Mouse (Mus musculus): ENCODE measurements at regions not wholly inside any gene's neighbourhood (a gene's known extent, or its start where the extent isn't known, plus 50 kb on each side); places are given as distances from the start of the nearest gene placed in this dataset.

DNA sequence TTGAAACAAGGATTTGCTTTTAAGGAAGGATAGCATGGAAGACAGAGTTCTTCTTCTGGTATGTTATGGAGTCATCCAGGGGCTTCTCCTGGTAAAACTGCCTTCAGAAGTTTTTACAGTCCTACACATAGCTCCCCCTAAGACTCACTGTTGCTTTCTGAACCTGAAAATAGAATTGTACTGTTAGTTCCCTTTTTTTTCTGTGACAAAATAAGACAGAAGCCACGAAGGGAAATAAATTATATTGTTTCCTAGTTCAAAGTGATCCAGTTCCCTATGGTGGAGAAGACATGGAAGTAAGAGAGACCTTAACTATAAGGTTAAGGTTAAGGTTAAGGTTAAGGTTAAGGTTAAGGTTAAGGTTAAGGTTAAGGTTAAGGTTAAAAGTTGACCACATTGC is 251.5 kb upstream of the Kcnj16 start:
- TF ChIP-seq CTCF (IDR thresholded peaks at IDR 0.05; ENCODE audit: low read depth) = no peak
- H3K36me3 ChIP-seq (ENCODE audit: insufficient read depth) = no peaks in the 10 kb centered on the region
- no peak for DNase-seq
- no peak for ATAC-seq
- H3K9ac ChIP-seq = no peak overlapping the region
- H3K9me3 ChIP-seq (ENCODE audit: low read length) = no peaks in the 10 kb centered on the region
- H3K4me1 ChIP-seq (ENCODE audit: insufficient read depth) = no peaks in the 10 kb centered on the region
- no peak overlapping the region for H3K4me2 ChIP-seq (ENCODE audit: low read depth)
- H3K27me3 ChIP-seq (ENCODE audit: insufficient read depth, low read length) = no peaks in the 10 kb centered on the region
- no peak overlapping the region for H3K4me3 ChIP-seq (ENCODE audit: low read depth, low read length)
- 78% methylated on average over 1 of the region's 1 CpGs for WGBS
- no peak overlapping the region for H3K27ac ChIP-seq (ENCODE audit: low read depth, low read length)

DNA sequence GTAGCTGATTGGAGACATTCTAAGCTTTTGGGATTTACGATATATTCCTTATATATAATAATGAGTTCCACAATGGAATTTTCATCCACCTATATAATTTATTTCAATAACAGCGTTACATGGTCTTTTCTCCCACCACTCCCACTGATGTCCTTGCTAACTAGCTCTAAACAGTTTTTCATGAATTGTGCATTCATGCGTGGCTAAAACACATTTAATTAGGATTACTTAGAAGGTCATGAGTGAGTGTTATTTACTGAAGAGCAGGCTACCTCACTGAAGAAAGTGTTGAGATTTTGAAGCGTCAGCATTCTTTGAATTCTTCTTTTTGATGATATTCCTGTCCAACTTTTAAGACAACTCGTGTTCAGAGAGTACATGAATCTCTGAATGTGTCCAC is 245.1 kb upstream of the Kcnj16 start:
- H3K27me3 ChIP-seq (ENCODE audit: insufficient read depth, low read length) = no peaks in the 10 kb centered on the region
- no peak for TF ChIP-seq CTCF (IDR thresholded peaks at IDR 0.05; ENCODE audit: low read depth)
- H3K9ac ChIP-seq = no peak overlapping the region
- WGBS = 46% methylated on average over 5 of the region's 5 CpGs
- H3K4me2 ChIP-seq (ENCODE audit: low read depth) = no peak overlapping the region
- no peaks in the 10 kb centered on the region for H3K4me1 ChIP-seq (ENCODE audit: insufficient read depth)
- H3K9me3 ChIP-seq (ENCODE audit: low read length) = no peaks in the 10 kb centered on the region
- ATAC-seq = no peak
- no peaks in the 10 kb centered on the region for H3K36me3 ChIP-seq (ENCODE audit: insufficient read depth)
- no peak overlapping the region for H3K4me3 ChIP-seq (ENCODE audit: low read depth, low read length)
- DNase-seq = no peak
- H3K27ac ChIP-seq (ENCODE audit: low read depth, low read length) = no peak overlapping the region

DNA sequence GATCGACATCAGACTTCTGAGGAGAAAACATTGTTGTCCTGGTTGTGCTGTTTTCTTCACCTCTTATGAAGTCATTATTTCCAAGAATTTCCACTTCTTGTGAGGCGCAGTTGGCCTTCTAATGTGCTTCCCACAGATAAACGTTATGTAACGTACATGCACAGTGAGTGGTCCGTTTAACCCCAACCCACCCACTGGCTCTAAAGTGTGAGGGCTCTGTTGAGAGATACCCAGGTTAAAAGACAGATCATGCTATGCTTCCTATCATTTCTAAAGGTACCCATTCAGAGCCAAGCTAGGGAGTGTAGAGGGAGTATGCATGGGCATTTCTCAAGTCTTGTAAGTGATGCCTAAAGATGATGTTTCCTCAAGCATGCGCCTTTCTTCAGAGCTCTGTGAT is 243.9 kb upstream of the Kcnj16 start:
- 92% methylated on average over 6 of the region's 6 CpGs for WGBS

DNA sequence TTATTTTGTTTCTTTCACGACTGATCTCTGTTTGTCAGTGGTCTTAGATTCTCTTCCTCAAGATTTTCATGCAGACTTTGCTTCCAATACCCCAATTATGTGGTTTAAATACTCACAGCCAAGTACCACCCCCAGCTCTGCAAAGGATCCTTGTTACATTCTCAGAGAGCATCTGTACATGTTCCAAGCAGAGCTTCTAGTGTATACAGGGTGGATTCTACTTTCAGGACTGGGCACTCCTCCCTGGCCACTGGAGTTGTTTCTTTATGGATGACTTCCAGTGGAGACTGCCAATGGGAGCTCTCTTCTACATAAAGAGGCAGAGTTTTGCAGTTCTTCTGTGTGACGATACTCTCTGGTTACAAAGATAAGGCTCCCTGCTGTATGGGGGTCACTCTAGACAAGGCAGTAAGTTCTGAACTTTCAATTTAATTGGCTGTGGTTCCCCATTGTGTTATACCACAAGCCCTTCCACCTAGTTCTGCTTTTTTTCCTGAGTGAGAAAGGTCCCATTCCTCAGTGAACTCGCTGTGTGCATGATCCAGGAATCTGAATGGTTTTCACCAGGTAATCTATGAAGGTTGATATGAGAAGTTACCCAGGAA is 240.4 kb upstream of the Kcnj16 start:
- Histone ChIP-seq H3K27me3 (ENCODE audit: insufficient read depth, low read length) (no peaks in the 10 kb centered on the region), H3K4me3 (ENCODE audit: low read depth, low read length) (no peak overlapping the region), H3K9me3 (ENCODE audit: low read length) (no peaks in the 10 kb centered on the region), H3K9ac (no peak overlapping the region), H3K4me1 (ENCODE audit: insufficient read depth) (no peaks in the 10 kb centered on the region), H3K36me3 (ENCODE audit: insufficient read depth) (no peaks in the 10 kb centered on the region), H3K4me2 (ENCODE audit: low read depth) (no peak overlapping the region), H3K27ac (ENCODE audit: low read depth, low read length) (no peak overlapping the region)
- TF ChIP-seq CTCF (IDR thresholded peaks at IDR 0.05; ENCODE audit: low read depth) = no peak
- ATAC-seq (no peak), DNase-seq (no peak)
- 66% methylated on average over 3 of the region's 3 CpGs for WGBS

More for the DNA sequence above, 243.9 kb upstream of the Kcnj16 start:
- H3K4me2 ChIP-seq (ENCODE audit: low read depth) = no peak overlapping the region
- ATAC-seq (no peak), DNase-seq (no peak)
- H3K4me1 ChIP-seq (ENCODE audit: insufficient read depth) = no peaks in the 10 kb centered on the region
- no peaks in the 10 kb centered on the region for H3K9me3 ChIP-seq (ENCODE audit: low read length)
- H3K27me3 ChIP-seq (ENCODE audit: insufficient read depth, low read length) = no peaks in the 10 kb centered on the region
- no peak overlapping the region for H3K9ac ChIP-seq
- H3K36me3 ChIP-seq (ENCODE audit: insufficient read depth) = no peaks in the 10 kb centered on the region
- TF ChIP-seq CTCF (IDR thresholded peaks at IDR 0.05; ENCODE audit: low read depth) = no peak
- no peak overlapping the region for H3K4me3 ChIP-seq (ENCODE audit: low read depth, low read length)
- no peak overlapping the region for H3K27ac ChIP-seq (ENCODE audit: low read depth, low read length)

DNA sequence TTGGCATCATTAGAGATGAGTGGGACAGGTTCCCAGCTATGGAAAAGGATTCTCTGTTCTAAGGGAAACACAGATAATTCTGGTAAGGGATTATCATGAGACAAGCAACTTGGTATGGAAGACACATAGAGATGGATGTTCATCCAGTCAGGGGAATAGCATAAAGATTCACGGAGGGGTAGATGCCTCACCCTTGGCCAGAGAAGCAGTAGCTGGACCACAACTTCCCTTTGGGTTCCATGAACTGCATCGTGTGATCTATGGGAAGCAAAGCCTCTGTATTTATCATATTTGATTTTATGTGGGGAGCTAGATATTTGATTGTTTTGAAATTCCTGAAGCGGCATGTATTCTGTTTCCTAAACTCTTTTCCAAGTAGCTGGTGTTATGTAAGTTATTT is 236.3 kb upstream of the Kcnj16 start:
- Histone ChIP-seq H3K9me3 (ENCODE audit: low read length) (no peaks in the 10 kb centered on the region), H3K9ac (no peak overlapping the region), H3K27ac (ENCODE audit: low read depth, low read length) (no peak overlapping the region), H3K4me3 (ENCODE audit: low read depth, low read length) (no peak overlapping the region), H3K36me3 (ENCODE audit: insufficient read depth) (no peaks in the 10 kb centered on the region), H3K4me2 (ENCODE audit: low read depth) (no peak overlapping the region), H3K27me3 (ENCODE audit: insufficient read depth, low read length) (no peaks in the 10 kb centered on the region), H3K4me1 (ENCODE audit: insufficient read depth) (no peaks in the 10 kb centered on the region)
- DNase-seq (no peak), ATAC-seq (no peak)
- WGBS = 83% methylated on average over 3 of the region's 3 CpGs
- TF ChIP-seq CTCF (IDR thresholded peaks at IDR 0.05; ENCODE audit: low read depth) = no peak

DNA sequence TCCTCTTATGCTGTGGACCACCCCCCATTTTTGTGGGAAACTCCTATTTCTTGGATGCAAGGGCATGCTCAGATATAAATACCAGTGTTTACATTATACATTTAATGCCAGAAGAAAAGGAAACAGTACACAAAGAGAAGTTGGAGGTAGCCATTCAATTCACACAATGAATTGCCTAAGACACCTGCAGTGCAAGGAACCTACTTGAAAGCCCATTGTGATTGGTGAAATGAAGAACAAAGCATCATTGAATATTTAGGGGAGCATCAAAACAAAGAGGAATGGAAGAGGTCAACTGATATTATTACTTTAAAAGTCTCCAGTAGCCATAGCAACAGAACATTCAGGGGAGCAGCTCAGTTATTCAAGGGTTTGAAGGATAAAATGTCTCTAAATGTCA is 193.7 kb upstream of the Kcnj16 start:
- Histone ChIP-seq H3K27me3 (ENCODE audit: insufficient read depth, low read length) (no peaks in the 10 kb centered on the region), H3K9me3 (ENCODE audit: low read length) (no peaks in the 10 kb centered on the region), H3K4me2 (ENCODE audit: low read depth) (no peak overlapping the region), H3K9ac (no peak overlapping the region), H3K4me3 (ENCODE audit: low read depth, low read length) (no peak overlapping the region), H3K27ac (ENCODE audit: low read depth, low read length) (no peak overlapping the region), H3K4me1 (ENCODE audit: insufficient read depth) (no peaks in the 10 kb centered on the region), H3K36me3 (ENCODE audit: insufficient read depth) (no peaks in the 10 kb centered on the region)
- no peak for TF ChIP-seq CTCF (IDR thresholded peaks at IDR 0.05; ENCODE audit: low read depth)
- DNase-seq (no peak), ATAC-seq (no peak)

DNA sequence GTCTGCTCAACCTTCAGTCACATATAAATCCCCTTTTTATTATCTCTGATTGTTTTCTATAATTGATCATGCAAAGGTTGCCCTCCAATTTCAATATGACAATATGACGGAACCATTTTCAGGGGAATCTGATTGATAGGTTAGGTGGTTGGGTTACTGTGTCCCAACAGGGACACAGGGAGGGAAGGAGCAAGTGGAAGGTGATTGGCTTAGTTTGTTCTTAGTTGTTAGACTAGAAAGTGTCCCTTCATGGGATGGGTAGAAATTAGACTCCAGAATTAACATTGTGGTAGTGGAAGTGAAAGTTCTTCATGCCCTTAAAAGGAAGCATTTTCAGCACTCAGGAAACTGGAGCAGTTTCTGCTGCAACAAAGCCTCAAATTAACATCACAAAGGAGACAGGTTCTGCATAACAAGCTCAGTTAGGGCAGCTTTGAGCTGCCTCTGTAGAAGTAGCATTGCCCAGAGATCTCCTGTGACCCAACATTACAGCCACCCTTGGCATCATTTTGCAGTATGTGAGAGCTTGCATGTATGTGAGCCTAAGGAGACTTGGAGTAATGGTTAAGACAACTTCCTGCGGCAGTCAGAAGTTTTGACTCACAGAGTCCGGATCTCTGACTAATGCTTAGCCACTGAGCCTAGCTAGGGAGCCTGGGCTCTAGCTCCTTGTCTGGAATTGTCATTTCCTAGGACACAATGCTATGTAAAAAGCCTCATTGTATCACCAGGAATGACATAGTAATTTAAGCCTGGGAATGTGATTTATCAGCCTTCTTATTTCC is 186.1 kb upstream of the Kcnj16 start:
- Histone ChIP-seq H3K4me2 (ENCODE audit: low read depth) (no peak overlapping the region), H3K9me3 (ENCODE audit: low read length) (no peaks in the 10 kb centered on the region), H3K27ac (ENCODE audit: low read depth, low read length) (no peak overlapping the region), H3K9ac (no peak overlapping the region), H3K4me3 (ENCODE audit: low read depth, low read length) (no peak overlapping the region), H3K36me3 (ENCODE audit: insufficient read depth) (no peaks in the 10 kb centered on the region), H3K4me1 (ENCODE audit: insufficient read depth) (no peaks in the 10 kb centered on the region), H3K27me3 (ENCODE audit: insufficient read depth, low read length) (no peaks in the 10 kb centered on the region)
- peak; percentile 60; the same call in 1 of the 2 replicates for ATAC-seq
- TF ChIP-seq CTCF (IDR thresholded peaks at IDR 0.05; ENCODE audit: low read depth) = no peak
- 38% methylated on average over 3 of the region's 3 CpGs for WGBS
- no peak for DNase-seq
